Mouse (Mus musculus) spleen, adult 18-20 months (tissue): ENCODE data around the gene Tmem202.

Experiments used
- DNase-seq, 2 experiments: peaks; one replicate each; pipeline ENCODE4 v3.0.0; 2022; ENCODE audit warnings: mixed read lengths in 2 of 2

Tmem202 gene

DNA sequence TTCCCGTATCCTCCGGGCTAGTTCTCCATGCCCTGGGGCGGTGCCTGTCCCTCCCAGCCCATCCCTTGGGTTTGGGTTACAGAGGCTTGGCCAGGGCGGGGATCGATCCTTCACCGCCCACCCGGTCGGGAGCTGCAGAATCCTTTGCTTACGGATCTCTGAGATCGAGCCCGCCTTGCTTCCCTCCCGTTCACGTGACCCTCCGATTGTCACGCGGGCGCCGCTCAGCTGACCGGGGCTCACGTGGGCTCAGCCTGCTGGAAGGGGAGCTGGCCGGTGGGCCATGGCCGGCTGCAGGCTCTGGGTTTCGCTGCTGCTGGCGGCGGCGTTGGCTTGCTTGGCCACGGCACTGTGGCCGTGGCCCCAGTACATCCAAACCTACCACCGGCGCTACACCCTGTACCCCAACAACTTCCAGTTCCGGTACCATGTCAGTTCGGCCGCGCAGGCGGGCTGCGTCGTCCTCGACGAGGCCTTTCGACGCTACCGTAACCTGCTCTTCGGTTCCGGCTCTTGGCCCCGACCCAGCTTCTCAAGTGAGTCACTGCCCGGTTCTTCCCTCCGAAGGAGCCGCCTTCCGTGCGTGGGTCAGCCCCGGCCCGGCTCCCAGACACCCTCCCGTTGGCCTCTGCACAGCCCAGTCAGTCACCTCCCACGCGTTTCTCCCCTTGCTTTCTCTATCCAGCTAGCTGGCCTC is at the start of gene Tmem202, which contains the start of gene Hexa:
Gene Tmem202, minus strand, starts transcription at position 407 of the 697 bp plus-strand sequence.
Gene Hexa, plus strand, starts transcription at position 100 of the 697 bp plus-strand sequence.
- DNase-seq = peak; percentile 60 to 67

DNA sequence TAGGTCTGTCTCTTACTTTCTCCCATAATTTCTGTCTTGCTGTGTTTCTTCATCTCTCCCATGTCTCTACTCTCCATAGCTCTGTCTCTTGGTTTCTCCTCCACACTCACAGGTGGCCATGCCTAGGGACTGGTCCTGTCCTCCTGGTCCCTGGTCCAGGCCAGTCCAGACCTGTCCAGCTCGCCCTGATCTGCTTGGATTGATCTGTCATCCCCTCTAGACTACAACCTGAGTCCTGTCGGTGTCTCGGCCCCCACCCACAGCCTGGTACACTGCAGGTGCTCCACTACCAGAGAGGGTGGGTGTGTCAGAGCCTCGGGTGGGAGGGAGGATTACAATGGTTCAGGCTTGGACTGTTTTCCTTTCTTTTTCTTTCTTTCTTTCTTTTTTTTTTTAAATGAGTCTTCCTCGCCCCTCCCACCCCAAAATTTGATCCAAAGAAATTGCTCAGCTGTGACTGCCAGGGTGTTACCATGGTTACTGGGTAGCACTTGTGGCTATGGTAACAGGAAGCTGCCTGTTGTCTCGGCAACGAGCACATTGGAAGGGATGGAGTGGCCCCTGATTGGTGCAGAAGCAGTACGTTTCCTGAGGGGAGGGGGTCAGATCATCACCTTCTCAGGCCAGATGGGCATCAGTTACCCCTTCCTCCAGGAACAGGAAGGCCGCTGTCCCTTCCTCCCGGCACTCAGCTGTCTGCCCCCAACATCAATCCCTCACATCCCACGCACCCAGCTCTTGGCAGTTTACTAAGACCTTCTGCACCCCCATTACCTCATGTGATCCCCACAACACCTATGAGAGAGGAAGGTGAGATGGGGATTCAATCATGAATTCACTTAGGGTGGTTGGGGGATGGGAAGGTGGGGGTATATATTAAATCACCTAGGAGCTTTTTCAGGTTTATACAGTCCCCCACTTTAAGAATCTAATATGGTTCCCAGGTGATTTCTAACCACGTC is 49.3 kb upstream of the Tmem202 start:
- no peak for DNase-seq

DNA sequence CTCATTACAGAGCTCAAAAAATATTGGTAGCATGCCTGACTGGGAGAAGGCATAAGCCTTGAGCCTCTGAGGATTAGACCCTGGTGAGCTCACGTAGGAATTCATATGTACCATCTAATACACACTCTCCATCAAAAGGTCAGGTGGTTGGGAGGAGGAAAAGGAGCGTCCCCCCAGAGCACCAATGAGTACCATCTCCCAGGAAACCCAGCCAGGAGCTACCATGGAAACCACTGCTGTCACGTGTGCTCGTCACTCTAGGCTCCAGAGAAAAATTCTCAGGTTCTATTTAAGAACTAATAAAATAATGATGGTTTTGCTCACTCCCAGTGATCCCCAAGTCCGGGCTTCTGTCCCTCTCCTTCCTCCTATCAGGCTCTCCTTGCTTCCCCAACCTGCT is 48.6 kb upstream of the Tmem202 start:
- DNase-seq = no peak

DNA sequence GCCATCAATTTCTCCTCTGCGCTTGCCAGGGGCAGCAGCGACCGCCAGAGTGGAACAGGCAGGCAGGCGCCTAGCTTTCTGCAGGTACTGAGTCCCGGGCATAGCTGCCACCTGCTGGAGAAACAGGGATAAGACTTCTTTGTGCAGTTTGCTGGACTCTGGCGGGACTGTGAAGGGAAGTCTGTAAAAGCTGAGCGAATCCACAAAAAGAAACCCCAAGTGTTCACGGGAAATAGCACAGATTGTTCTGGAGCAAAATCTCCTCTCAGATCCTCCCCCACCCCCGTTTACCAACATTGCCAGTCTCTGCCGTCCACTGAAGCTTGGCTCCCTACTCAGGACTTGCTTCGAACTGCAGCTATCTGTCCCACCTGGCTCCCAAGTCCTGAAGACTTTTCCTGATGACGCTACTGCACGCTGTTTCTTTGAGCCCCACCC is 45.2 kb upstream of the Tmem202 start:
- peak; percentile 33 to 61 for DNase-seq

DNA sequence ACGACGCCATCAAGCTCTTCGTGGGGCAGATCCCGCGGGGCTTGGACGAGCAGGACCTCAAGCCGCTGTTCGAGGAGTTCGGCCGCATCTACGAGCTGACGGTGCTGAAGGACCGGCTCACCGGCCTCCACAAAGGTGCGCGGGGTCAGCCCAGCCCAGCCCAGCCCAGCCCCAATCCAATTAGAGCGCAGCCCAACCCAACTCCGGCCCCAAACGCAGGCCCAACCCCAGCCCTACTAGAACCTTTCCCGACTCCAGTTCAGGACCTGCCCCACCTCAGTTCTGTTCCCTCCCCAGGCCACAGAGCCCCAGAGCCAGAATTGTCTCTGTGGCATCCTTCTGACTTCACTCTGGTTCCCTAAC is 38.8 kb upstream of the Tmem202 start:
- DNase-seq = no peak

DNA sequence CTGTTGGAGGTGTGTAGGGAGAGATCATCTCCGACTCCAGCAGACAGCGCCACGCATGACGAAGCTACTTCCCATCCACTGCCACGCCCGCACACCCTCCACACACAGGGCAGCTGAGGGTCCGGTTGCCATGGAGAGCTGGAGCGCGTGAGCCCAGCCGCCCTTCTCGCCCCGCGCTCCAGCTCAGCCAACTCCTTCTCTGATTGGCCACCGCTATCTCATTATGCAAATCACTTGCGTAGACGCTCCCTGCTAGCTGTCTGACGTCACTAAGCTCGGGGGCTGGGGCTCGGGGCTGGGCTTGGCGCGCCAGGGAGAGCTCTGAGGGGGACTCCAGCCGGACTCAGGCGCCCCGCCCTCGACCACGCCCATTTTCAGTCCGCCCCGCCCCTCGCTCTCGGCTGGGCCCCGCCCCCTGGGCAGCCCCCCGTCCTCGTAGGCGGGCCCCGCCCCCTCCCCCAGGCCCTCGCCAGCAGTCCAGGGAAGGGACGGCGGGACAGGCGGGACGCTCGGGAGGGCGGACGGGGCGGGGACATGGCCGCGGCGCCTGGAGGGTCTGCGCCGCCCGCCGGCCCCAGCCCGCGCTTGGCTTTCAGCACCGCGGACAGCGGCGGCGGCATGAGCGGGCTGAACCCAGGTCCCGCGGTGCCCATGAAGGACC is 38.3 kb upstream of the Tmem202 start, which contains the start of gene Celf6:
Gene Celf6, plus strand, starts transcription at position 74 of the 661 bp plus-strand sequence.
- peak; percentile 39 to 43 for DNase-seq

DNA sequence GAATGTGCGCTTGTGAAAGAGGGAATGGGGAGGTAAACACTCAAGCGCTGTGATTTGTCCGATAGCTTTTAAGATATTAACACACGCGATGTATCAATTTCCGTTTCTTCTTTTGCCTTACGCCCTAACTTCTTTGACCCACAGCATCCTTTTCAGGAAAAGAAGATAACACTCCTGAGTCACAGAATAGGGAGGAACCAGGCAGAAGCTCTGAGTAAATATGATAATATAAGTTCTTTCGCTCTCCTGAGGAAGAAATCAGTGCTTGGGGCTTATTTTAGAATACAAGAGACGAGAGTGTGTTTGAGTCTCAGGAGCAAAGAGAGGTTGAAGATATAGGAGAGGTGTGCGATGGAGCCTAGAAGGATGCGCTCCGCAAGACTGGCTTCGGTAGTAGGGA is 37.8 kb upstream of the Tmem202 start:
- DNase-seq = no peak

DNA sequence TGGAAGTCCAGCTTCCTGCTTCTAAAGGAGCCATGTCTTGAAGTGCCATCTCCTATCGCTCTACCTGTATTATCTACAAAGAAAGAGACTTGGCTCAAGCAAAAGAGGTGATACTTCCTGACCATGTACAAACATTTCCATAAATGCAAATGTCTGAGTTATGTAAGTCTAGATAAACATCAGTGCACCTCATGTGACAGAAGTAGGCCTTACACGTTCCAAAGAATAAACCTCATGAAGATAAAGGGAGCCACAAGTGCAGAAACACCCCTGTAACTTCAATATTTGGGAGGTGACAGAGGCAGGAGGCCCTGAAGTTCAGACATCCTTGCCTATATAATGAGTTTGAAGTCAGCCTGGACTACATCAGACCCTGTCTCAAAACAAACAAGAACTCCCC is 32.2 kb upstream of the Tmem202 start:
- DNase-seq = no peak

DNA sequence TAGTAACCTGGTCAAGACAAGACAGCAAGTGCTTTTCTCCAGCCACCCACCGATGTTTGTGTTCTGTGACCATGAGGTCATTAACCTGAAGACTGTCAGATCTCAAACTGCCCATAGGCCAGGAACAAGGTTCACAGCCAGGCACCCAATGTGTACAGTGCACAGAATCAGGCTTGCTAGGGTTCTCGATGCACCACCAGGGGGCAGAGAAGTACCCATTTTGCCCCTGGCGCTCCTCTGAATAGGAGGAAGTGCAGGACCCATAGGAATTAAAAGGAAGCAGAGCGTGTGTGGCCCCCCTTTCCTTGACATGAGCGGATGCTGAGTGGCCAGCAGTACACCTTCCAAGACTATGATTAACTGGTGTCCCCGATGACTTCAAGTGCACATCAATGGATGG is 27.5 kb upstream of the Tmem202 start:
- peak; percentile 35 to 63 for DNase-seq

DNA sequence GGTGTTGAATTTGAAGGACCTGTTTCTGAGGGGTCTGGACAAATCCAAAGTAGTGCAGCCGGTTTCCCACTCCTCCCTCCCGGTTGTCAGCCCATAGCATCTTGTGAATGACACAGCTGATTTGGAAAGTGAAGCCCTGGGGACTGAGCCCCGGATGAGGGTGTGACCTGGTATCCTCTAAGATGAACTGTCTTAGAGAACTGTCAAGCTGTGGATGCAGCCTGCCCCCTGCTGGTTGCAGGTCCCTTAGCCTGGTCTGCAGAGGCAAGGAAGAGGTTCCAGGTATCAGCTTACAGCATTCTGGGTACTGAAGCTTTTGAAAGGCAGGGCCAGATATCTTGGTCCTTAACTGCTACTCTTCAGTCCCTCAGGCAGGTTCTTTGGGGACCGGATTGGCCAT is 26.0 kb upstream of the Tmem202 start:
- peak; percentile 72 to 87 for DNase-seq

DNA sequence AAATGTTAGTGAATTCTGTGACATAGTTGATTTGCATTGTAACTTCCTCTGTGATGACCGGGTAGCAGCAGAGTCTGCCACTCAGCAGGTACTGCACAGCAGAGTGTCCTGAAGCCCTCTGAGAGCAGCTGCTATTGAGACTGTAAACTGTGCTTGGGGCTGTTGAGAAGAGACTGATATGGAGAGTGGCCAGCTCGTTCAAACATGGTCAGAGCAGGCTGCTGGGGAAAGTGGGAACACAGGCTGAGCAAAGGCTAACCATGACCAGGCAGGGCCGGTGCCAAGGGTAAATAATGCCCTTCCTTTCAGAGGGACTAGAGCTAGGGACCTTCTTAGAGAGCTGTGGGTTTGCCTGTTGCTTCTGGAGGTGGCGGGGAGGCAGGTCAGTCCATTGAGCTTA is 14.1 kb upstream of the Tmem202 start:
- no peak for DNase-seq

DNA sequence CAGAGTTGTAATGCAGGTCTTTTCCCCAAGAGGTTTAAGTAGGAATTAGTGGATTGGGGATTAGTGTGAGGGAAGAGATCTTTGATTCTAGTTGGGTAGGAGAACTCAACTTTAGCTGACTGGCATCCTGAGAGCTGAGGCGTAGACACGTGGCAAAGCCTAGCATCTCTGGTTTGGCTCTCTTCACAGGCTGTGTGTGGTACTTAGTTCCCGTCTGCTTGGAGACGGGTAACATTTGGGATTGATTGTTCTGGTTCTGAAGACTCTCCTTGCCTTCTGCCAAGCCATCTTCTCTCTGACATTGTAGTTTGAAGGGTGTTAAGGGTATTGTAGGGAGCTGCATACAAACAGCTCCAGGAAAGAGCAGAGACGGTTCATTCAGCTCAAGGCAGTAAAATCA is 13.0 kb upstream of the Tmem202 start:
- DNase-seq = no peak

DNA sequence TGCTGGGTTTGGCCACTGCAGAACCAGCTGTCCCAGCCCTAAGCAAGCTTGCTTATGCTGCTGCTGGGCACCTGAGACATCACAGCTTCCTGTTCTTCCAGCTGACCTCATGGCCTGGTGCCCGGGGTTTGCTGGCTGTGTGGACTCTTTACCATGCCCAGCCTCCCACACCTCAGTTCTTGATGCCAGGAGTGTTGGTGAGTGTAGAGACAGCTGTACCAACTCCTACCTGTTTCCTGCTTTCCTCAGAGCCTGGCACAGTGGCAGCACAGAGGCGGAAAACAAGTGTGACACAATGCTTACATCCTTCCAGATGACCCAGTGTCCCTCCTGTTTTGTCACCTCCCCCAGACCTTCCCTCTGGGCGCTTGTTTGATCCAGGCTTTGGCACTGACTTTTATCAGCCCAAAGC is 12.0 kb upstream of the Tmem202 start:
- DNase-seq = no peak

DNA sequence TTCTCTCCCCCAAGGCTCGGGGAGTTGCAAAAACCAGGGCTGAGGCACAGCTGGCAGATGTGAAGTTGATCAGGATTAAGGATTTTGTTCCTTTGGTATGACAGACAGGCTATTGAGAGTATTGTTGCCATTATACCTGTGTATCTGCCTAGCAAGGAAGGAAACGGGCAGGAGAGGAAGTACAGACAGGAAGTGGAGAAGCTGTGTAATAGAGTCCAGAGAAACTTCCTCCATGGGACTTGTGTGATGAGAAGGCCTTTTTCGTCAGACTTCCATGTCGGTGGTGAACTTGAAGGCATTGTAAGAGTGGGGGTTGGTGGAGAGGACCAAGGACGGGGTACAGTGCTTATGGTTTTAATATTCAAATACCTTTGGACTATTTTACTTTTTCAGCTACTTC is 11.4 kb upstream of the Tmem202 start:
- no peak for DNase-seq

DNA sequence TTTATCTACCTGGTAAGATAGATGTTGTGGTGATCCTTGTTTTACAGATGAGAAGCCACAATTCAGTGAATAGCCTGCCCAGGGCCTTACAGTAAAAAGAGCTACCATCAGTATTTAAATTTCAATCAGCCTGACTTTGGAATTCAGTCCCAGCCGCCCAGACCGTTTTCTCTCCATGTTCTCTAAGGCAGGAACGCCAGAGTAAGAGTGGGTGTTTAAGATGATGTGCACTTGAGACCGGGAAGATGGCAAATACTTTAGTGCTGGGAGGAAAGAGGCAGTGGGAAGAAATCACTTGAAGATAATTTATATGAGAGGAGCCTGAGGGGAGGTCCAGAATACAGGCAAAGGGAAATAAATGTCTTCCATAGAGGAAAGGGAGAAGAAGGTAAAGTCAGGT is 10.4 kb upstream of the Tmem202 start:
- no peak for DNase-seq

DNA sequence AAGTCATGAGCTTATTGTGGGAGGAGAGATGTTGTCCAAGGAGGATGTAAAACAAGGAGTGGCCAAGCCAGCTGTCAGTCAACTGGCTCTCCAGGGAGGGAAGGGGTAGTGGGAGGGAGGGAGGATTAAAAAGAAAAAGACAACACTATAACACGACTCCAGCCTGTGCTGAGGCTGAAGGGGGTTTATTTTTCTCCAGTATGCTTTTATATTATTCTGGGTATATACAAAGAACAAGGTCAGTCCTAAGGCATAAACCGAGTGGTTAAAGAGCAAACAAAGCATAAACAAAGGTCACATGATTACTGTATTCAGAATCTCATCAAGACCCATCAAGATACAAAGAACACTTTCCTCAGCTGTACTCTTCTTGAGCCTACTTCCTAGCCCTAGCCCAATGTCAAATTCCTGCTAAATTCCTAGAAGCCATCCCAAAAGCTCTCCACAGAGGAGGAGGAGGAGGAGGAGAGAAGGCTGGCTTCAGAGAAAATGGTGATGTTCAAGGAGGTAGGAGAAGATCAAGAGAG is 9.4 kb upstream of the Tmem202 start:
- DNase-seq = no peak

DNA sequence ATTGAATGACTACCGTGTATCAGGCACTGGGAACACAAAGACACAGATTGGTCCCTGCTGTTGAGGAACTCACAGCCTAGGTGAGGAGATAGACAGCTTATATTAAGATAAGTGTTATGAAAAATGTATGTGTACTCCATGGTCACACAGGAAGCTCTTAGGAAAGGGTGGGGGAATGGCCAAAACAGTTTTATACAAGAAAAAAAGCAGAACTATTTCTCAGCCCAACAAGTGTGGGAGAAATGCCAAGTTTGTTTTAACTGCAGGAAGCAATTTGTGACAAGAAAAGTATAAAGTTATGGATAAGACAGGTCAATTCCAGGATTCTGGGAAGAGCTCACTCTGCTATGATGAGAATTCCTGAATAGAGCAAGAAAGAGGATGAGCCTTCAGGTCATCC is 8.2 kb upstream of the Tmem202 start:
- DNase-seq = no peak

DNA sequence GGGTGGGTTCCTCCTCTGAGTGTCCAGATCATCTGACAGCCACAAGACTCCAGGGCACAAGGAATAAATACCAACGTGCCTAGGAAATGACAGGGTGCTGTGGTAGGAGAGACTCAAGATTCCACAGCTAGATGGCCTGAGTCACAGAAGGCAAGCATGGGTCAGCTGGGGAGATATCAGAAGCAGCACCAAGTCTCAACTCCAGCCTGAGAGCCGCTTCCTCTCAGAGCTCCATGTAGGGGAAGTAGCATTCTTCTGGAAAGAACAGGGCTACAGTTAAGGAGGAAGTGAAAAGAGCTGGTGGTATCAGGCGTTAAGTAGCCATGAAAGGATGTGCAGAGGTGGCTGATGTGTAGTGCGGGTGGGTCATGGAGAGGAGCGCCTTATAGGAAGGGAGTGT is 5.1 kb upstream of the Tmem202 start:
- no peak for DNase-seq

DNA sequence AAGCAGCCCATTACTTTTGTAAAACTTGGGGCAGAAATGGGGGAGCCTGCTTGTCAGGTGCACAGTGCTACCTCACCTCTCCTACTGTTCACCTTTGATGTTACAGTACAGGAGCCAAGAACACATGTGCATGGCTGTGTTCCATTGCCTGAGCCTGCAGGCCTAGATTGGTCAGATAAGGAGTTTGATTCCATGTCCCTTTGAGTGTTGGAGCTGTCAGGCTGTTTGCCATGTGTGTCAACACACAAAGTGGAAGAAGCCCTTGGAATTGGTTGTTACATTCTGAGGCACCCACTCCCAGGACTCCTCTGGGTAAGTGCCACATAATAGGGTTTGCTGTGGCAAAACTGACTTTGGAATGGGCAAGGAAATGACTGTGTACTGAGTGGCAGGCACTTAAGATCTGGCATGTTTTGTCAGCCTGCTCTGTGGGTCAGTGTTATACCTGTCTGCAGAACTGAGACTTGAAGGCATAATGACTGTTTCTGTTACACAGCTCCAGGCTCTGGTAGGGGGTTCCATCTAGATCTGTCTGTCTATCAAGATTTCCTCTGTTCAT is 3.2 kb upstream of the Tmem202 start:
- DNase-seq = no peak

DNA sequence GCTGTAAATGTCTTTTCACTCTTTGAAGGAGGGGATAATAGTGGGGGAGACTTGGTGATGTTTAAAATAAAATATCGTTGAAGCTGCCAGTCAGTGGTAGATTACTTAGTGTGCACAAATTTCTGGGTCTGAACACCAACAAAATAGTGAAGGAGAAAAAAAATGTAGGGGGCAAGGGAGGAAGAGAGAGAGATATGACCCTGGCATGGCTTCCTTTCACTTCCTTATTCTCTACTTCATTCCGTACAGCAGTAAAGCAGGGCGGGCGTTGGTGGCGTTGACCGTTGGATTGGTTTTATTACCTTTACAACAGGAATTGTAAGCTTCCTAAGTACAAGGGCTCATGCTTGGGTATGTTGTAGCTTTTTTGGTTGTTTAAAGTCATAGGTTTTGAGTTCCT is 2.0 kb upstream of the Tmem202 start:
- no peak for DNase-seq

DNA sequence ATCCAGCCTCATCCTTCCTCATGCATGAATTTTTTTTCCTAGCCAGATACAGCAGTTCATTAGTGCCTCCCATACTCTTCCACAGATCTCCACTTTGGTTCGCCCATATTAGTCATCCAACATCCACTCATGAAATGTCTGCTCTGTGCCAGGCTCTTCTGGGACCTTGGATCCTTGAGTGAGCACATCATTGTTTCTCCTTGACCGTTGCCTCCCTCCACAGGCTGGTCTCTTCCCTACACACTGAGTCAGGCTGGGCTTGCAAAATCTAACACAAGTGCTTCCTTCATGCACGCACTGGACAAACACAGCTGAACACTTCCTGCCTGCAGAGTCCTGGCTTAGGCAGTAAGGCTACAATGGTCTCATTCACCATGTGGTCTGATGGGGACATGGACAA is 2.0 kb downstream of the Tmem202 start:
- no peak for DNase-seq

DNA sequence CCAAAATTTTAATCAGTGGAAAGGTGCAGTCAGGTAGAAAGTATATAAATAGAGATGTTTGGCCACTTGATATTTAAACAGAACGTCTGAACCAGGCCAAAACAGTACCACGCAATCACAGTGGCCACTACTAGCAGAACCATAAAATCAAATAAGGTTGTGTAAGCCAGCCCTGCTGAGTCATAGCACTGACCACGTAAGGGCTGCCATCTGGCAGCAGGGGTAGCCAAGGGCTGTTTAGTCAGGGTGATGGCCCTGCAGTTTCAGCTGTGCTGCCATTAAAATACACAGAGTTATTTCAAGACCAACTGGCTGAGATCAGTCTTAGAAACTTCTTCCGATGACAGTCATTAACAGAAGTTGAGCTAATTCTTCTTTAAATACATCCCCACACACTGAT is 5.8 kb downstream of the Tmem202 start:
- no peak for DNase-seq

DNA sequence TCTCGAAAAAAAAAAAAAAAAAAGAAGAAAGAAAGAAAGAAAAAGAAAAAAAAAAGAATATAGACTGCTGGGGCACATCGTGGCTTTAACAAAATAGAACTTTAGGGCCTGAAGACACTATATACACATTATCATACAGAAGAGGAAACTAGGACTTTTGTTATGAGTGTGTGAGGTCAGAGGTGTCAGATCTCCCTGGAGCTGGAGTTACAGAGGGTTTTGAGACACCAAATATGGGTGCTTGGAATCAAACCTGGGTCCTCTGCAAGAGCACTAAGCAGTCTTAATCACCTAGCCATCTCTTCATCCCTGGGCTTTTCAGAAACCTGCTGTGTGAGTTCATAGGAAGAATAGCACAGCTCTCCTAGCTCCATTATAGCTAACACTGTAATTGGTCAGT is 6.2 kb downstream of the Tmem202 start:
- DNase-seq = no peak
